Mouse (Mus musculus) kidney, embryonic 16.5 days (tissue): ENCODE measurements around the gene Nrf1. TPM values are rescaled to one million over a fixed set of nuclear protein-coding genes. Genes with fewer than 3 reads are reported as not detected.
A peak's percentile ranks its signal among the peaks of the same experiment; 100 is the strongest.

Experiments
- microRNA counts: library from miRNA; unstranded; fragments of <30 nt; microRNA quantifications from one replicate; lab custom pipeline; 2016
- microRNA-seq: library from miRNA; unstranded; fragments of <30 nt; microRNA quantifications from one replicate; pipeline ENCODE4, GENCODE M21; 2016
- polyA plus RNA-seq: library from polyadenylated mRNA; unstranded; fragments of >200 nt; fragmentation: Nextera tagmentation; extraction: Ambion mirVana; gene quantifications from 2 replicates; pipeline ENCODE4 v1.2.1, GENCODE M21; 2015

The Nrf1 gene
- polyA plus RNA-seq, 1 experiment from 2014 or later = 68.2 TPM

MicroRNAs encoded within 50 kb of the gene (microRNA counts, 519-probe panel; counts per million panel counts)
- microRNA mmu-miR-182 (lab: Ali Mortazavi, UCI) (2,521 counts per million, percentile 62 among the panel's probes with 10 or more counts), microRNA mmu-miR-183 (lab: Ali Mortazavi, UCI) (3,381 counts per million, percentile 78 among the panel's probes with 10 or more counts), microRNA mmu-miR-96 (lab: Ali Mortazavi, UCI) (3,997 counts per million, percentile 89 among the panel's probes with 10 or more counts)

Small RNAs within 50 kb of the gene (microRNA-seq; reads per million reads assigned to microRNA genes)
- 2,964 reads per million, percentile 88 among the genes with 10 or more reads in this experiment for gene Mir182
- gene Mir183 = 2,408 reads per million, percentile 86 among the genes with 10 or more reads in this experiment
- 962 reads per million, percentile 79 among the genes with 10 or more reads in this experiment for gene Mir96

Other genes starting within 250 kb of the Nrf1 start
- gene Strip2, start 131.0 kb upstream of the Nrf1 start, polyA plus RNA-seq = 1.5 and 1.7 TPM in 2 replicates